Mouse (Mus musculus) spleen, embryonic (tissue): Measurements from ENCODE around the gene D130043K22Rik.
"Not testable (repeated sequence)": the region's sequence is repeated elsewhere in the genome, so short reads cannot be mapped to it uniquely, and the experiment has no call there.

Source experiments
- CTCF ChIA-PET: fragments of 350-600 bp; sonication (Branson Sonifier 250); formaldehyde crosslinking; loops from one replicate; lab custom pipeline; 2022; lab: Charles Lee

The D130043K22Rik gene

GRCm38 (mm10) chr13:24831353-24832130 lies 13.4 kb upstream of the D130043K22Rik start, which contains the start of the genes Acot13 and Tdp2:
Gene Acot13, minus strand, starts transcription at chr13:24831540.
Gene Tdp2, plus strand, starts transcription at chr13:24831679.
- CTCF ChIA-PET: no interaction called here

DNA sequence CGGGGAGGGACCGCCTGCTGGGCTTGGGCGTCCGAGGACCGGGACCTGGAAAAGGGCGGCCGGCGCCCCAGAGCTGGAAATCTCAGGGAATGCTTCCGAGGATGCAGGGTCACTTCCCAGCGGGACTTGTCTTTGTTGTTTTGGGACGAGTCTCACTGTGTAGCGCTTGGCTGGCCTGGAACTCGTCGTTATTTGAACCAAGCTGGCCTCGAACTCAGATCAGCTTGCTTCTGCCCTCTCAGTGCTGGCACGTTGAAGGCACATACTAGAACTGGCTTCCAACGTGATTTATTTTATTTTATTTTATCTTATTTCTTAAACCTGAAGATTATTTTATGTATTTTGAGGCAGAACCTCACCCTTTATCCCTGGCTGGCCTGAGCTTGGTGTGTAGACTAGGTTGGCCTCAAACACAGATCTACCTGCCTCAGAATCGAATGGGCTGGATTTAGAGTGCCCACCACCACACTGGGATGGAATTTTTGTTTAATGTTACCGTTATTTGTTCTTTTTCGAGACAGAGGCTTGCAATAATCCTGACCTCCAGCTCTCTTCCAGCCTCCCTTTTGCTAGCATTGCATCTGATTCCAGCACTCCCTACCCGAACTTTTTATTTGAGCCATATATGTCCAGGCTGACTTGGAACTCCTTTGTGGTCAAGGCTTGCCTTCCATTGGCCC lies 12.7 kb upstream of the D130043K22Rik start:
- CTCF ChIA-PET: no interaction called here

- CTCF ChIA-PET: no interaction called here
These were observed 12.2 kb upstream of the D130043K22Rik start for GRCm38 (mm10) chr13:24832811-24833155.

DNA sequence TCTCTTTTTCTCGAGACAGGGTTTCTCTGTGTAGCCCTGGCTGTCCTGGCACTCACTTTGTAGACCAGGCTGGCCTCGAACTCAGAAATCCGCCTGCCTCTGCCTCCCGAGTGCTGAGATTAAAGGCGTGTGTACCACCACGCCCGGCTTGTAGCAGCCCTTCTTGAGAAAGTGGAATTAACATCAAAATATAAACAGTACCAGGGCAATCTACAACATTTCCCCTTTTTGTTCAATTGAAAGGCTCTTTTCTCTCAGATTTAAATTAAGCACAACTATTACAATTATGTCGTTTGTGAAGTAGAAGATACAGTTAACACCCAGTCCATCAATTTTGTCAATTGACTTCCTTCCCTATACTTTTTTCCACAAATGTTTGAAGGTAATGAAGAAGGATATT lies 7.2 kb upstream of the D130043K22Rik start:
- CTCF ChIA-PET: not testable (repeated sequence)

- CTCF ChIA-PET: no interaction called here
These were observed 5.1 kb upstream of the D130043K22Rik start for GRCm38 (mm10) chr13:24839831-24840230.

DNA sequence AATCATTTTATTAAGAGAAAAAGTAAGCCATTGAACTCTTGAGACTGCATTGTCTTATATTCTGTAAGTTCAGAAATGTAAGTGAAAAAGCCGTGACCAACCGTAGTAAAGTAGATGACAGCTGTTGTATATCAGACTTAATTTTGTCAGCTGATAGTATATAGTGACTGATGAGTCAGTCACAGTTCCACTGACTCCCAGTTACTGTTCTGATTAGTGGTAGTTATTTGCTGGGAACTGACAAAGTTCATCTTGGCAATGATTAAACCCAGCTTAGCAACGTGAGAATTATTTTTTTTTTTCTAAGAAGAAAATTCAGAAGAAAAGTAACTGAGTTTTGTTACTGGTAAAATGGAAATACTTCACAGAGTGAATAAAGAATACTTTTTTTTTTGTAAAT lies 3.2 kb upstream of the D130043K22Rik start:
- CTCF ChIA-PET: interaction anchor here (0.6 kb wide), 1 partner anchor 23 kb away, joined by 3 read pairs; no protein-coding TSS in a partner anchor

DNA sequence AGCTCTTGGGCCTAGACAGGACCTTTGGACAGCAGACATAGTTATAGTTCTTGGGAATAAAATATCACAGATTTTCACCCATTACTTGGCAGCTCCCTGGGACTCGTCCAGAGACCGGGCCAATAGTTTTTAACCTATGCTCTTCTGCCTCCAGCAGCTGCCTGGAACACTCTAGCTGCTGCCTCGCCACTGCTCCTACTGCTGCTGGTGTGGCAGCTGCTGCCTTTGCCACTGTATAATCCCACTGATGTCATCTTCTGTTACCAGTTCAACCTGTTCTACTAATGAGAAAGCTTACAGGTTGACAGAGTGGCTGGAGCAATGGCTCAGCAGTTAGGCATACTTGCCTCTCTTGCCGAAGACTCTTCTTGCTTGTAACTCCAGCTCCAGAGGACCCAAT lies 4.4 kb downstream of the D130043K22Rik start:
- CTCF ChIA-PET: no interaction called here

DNA sequence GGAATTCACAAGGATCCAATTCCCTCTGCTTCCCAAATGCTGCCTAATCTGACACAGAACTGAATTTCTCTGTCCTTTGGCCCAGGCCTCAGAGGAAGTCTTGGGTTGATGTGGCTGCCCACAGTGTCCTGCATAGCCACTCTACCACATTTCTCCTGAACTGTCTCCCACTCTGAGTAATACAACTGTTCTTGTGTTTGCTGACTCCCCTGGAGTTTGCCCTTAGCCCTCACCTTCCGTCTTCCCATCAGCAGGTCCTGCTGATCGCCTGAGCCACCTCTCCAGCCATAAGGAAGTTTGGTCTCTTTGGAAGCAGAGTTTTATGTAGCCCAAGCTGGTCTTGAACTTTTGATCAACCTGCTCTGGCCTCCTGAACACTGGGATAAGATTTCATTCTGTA lies 7.1 kb downstream of the D130043K22Rik start:
- CTCF ChIA-PET: no interaction called here

DNA sequence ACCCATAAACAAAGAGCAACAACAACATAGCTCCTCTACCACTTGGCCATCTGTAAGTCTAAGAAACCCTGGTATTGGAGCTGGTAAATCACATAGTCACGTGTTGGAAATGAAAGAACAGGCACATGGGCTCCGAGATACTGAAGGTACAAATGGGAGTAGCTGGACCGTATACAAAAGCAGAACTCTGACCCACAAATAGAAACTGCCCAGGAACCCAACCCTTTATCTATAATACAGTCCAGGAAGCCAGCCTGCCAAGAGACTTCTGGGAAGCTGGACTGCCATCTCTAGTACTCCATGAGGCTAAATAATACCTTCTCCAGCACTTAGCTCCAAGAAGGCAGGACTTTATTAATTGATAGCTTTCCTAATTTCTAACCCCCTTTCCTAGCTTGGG lies 7.6 kb downstream of the D130043K22Rik start:
- CTCF ChIA-PET: interaction anchor here (0.7 kb wide), 1 partner anchor 130 kb away, joined by 3 read pairs; no protein-coding TSS in a partner anchor

- CTCF ChIA-PET: no interaction called here
These were observed 14.2 kb downstream of the D130043K22Rik start for GRCm38 (mm10) chr13:24859115-24859514.

- CTCF ChIA-PET: no interaction called here
These were observed 16.1 kb downstream of the D130043K22Rik start for GRCm38 (mm10) chr13:24861084-24861483.

DNA sequence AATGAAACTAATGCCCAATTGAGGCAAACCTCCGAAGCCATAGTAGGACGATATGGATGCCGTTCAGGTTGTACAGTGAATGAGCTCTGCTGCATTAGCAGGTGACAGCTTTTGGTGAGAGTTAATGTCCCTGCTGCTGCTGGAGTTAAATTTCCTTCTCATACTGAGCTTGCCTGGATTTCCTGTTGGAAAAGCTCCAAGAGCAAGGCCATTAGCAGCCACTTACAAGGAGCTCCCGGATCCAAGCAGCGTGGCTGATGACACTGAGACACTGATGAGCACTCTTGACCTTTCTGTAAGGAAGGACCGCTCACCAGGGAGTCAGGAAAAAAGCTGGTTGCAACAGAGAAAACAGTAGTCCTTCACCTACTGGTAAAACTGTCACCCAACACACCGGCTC lies 17.1 kb downstream of the D130043K22Rik start:
- CTCF ChIA-PET: interaction anchor here (0.5 to 0.9 kb wide), 2 partner anchors 27 to 1069 kb away, joined by 3 read pairs; no protein-coding TSS in a partner anchor

GRCm38 (mm10) chr13:24862520-24862919 lies 17.6 kb downstream of the D130043K22Rik start:
- CTCF ChIA-PET: interaction anchor here (0.5 to 0.9 kb wide), 2 partner anchors 27 to 1069 kb away, joined by 3 read pairs; no protein-coding TSS in a partner anchor

- CTCF ChIA-PET: no interaction called here
These were observed 21.8 kb downstream of the D130043K22Rik start for GRCm38 (mm10) chr13:24866430-24867402.

DNA sequence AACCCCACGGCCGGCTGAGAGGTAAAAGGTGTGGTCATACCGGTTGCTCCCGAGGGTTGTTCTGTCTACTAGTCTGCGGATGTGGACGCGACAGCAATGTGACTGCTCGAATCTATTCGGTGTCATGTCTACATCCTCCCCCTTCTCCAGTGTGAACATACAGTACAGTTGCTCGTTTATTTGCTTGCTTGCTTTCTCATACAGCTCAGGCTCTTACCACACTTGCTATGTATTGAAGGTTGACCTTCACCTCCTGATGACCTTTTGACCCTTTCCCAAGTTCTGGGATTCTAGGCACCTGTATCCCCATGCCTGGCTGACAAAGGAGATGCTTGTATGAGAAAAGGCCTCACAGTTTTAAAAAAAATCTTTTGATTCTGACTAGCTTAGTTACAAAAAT lies 22.9 kb downstream of the D130043K22Rik start:
- CTCF ChIA-PET: no interaction called here

GRCm38 (mm10) chr13:24868233-24868632 lies 23.3 kb downstream of the D130043K22Rik start:
- CTCF ChIA-PET: no interaction called here

DNA sequence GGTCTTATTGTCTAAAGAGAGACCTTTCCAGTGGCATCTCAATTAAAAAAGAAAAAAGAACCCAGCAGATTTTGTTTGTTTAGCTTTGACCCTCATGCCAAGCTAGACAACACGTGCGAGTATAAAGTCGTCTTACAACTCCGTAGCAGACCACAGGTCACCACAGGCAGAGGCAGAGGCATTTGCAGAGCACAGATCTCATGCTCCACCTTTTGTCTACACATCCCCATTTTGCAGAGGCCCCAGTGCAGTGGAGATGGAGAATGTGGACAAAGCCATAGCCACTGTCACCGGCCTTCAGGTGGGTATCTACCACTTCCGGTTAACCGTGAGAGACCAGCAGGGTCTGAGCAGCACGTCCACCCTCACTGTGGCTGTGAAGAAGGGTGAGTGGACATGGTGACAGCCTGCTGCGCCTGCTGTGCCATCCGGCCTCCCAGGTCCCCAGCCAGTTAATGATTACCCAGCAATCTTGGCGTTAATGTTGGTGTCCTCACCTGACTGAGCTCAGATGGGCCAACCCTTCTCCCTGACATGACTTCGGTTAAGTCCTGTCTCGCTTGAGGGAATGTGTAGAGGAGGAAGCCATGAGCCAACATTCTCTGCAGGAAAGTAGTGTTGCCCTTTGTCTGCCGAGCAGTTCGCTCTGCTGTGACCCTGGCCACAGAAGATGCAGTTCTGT lies 34.6 kb downstream of the D130043K22Rik start:
- CTCF ChIA-PET: no interaction called here

GRCm38 (mm10) chr13:24880208-24880607 lies 35.3 kb downstream of the D130043K22Rik start:
- CTCF ChIA-PET: no interaction called here

DNA sequence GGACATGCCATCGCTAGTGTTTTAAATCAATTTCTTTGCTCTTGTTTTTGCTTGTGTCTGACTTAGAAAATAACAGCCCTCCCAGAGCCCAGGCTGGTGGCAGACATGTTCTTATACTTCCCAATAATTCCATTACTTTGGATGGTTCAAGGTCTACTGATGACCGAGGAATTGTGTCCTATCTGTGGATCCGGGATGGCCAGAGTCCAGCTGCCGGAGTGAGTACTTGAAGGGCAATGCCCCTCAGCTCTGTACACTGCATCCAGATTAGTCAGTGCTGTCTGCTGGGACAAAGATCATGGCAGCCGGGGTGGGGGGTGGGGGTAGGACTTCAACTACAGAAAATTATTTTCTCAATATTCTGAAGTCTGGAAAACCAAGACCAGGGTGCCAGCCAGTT lies 35.8 kb downstream of the D130043K22Rik start:
- CTCF ChIA-PET: no interaction called here

DNA sequence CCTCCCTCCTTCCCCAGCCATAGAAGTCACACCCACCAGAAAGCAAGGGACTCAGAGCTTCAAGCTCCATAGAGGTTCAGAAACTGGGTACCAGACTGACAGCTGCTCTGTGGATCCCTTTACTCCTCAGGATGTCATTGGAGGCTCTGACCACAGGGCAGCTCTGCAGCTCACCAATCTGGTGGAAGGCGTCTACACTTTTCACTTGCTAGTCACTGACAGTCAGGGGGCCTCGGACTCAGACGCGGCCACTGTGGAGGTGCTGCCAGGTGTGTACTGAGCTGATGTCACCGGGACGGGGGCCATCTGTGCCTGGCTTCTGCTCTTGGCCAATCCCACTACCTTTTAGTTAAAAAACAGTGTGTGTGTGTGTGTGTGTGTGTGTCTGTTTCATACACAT lies 37.5 kb downstream of the D130043K22Rik start:
- CTCF ChIA-PET: no interaction called here

DNA sequence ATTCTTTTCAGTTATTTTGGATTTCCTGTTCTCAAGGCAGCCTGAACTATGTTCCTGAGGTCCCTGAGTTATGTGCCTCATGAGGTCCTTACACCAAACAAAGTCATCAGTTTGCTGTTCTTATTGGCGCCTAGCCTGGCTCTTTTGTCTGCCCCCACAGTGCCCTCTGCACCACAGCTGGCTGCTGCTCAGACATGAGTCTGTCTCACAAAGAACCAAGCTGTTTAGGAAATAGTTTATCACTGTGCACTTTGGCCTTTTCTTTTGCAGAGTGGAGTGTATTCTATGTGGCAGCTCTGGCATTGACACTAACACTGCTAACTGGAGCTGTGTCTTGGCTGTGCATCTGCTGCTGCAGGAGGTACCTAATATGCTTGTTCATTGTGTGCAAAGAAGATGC lies 44.6 kb downstream of the D130043K22Rik start:
- CTCF ChIA-PET: interaction anchor here (0.7 kb wide), 1 partner anchor 90 kb away, joined by 4 read pairs; no protein-coding TSS in a partner anchor
